Mouse (Mus musculus) lung, postnatal 0 days (tissue): ENCODE results near the gene Sec14l3. TPM values are rescaled to one million over a fixed set of nuclear protein-coding genes. Genes with fewer than 3 reads are reported as not detected.

Source experiments
- ATAC-seq: fragments of 200-750 bp; cut with Nextera tagmentation; 2 replicates; pipeline ENCODE4 v1.8.0; 2017; ENCODE audit warnings: moderate library complexity
- DNase-seq: peaks from one replicate; pipeline ENCODE4 v3.0.0-alpha.2; 2016; ENCODE audit warnings: low spot score
- H3K27ac ChIP-seq: fragments of 300-500 bp; sonication (generic); 2 replicates; pipeline ENCODE4 v1.5.1; 2014; ENCODE audit warnings: antibody characterized with exemption, mild to moderate bottlenecking, low read length, mixed read lengths
- H3K27me3 ChIP-seq: fragments of 300-500 bp; sonication (generic); replicated peaks from 2 replicates; pipeline ENCODE4 v1.6.1; 2014; ENCODE audit warnings: low read length, mixed read lengths; ENCODE audit not compliant: insufficient read depth
- H3K36me3 ChIP-seq: fragments of 300-500 bp; sonication (generic); 2 replicates; pipeline ENCODE4 v1.6.1; 2014; ENCODE audit warnings: low read length, mixed read lengths; ENCODE audit not compliant: insufficient read depth
- H3K4me1 ChIP-seq: fragments of 300-500 bp; sonication (generic); 2 replicates; pipeline ENCODE4 v1.6.1; 2014; ENCODE audit warnings: antibody characterized with exemption, low read depth, low read length, mixed read lengths; ENCODE audit not compliant: insufficient read depth
- H3K4me2 ChIP-seq: fragments of 300-500 bp; sonication (generic); replicated peaks from 2 replicates; pipeline ENCODE4 v1.6.1; 2014; ENCODE audit warnings: low read depth, mild to moderate bottlenecking, low read length, moderate library complexity, mixed read lengths
- H3K4me3 ChIP-seq: fragments of 300-500 bp; sonication (generic); 2 replicates; pipeline ENCODE4 v1.5.1; 2014; ENCODE audit warnings: low read depth, low read length
- H3K9ac ChIP-seq: fragments of 300-500 bp; sonication (generic); replicated peaks from 2 replicates; pipeline ENCODE4 v1.6.1; 2014; ENCODE audit warnings: low read depth, mild to moderate bottlenecking
- H3K9me3 ChIP-seq: fragments of 300-500 bp; sonication (generic); 2 replicates; pipeline ENCODE4 v1.6.1; 2016; ENCODE audit warnings: low read length, mixed read lengths
- CTCF ChIP-seq: IDR thresholded peaks from 2 replicates; pipeline ENCODE4 v1.5.1; 2016; ENCODE audit warnings: antibody characterized with exemption, mild to moderate bottlenecking
- EP300 ChIP-seq: IDR thresholded peaks from 2 replicates; pipeline ENCODE4 v1.6.1; 2016; ENCODE audit warnings: antibody characterized with exemption, mild to moderate bottlenecking, control low read depth
- WGBS: fragments of 180-500 bp; shearing (Covaris S2); extraction: QIAGEN DNeasy Blood & Tissue Kit; methylation state at CpG from one replicate; pipeline ENCODE4 v1.1.7; 2014; 5-methylcytosine and 5-hydroxymethylcytosine counted together
- polyA plus RNA-seq: library from polyadenylated mRNA; unstranded; fragments of >200 nt; fragmentation: Nextera tagmentation; extraction: Ambion mirVana; gene quantifications from 2 replicates; pipeline ENCODE4 v1.2.1, GENCODE M21; 2015

Sec14l3 gene
- polyA plus RNA-seq, 1 experiment from 2014 or later = 529 TPM

- H3K36me3 ChIP-seq = no peaks in the 10 kb centered on the region
- ATAC-seq (peak; percentile 37), DNase-seq (no peak)
- no peak overlapping the region for H3K9ac ChIP-seq
- TF ChIP-seq EP300 = no peak
- H3K9me3 ChIP-seq = no peaks in the 10 kb centered on the region; the same call in 1 of the 2 replicates
- H3K4me2 ChIP-seq = no peak overlapping the region
- H3K27me3 ChIP-seq = no peaks in the 10 kb centered on the region
- peaks cover 5% of the 10 kb centered on the region; the same call in 1 of the 2 replicates for H3K4me1 ChIP-seq
- 45% methylated on average over 5 of the region's 5 CpGs for WGBS
- H3K4me3 ChIP-seq = no peak overlapping the region
- peak overlapping the region; percentile 33; the same call in 1 of the 2 replicates for H3K27ac ChIP-seq
These were observed 57.6 kb downstream of the Sec14l3 start for GRCm38 (mm10) chr11:4122226-4122625.

GRCm38 (mm10) chr11:4122742-4123579 lies 58.3 kb downstream of the Sec14l3 start, which contains the start of gene Sec14l2:
Gene Sec14l2, minus strand, starts transcription at chr11:4123415.
- WGBS = 64% methylated on average over 10 of the region's 10 CpGs
- H3K27ac ChIP-seq = peak within 1 kb of the TSS; percentile 47
- H3K36me3 ChIP-seq = no peaks in the 10 kb centered on the region
- DNase-seq (peak; percentile 54), ATAC-seq (peak; percentile 13; the same call in 1 of the 2 replicates)
- H3K9ac ChIP-seq = no peak within 1 kb of the TSS
- no peak for TF ChIP-seq CTCF
- no peak for TF ChIP-seq EP300
- H3K9me3 ChIP-seq = no peaks in the 10 kb centered on the region; the same call in 1 of the 2 replicates
- no peak within 1 kb of the TSS for H3K4me2 ChIP-seq
- H3K27me3 ChIP-seq = no peaks in the 10 kb centered on the region
- no peaks in the 10 kb centered on the region for H3K4me1 ChIP-seq
- H3K4me3 ChIP-seq = no peak within 1 kb of the TSS

DNA sequence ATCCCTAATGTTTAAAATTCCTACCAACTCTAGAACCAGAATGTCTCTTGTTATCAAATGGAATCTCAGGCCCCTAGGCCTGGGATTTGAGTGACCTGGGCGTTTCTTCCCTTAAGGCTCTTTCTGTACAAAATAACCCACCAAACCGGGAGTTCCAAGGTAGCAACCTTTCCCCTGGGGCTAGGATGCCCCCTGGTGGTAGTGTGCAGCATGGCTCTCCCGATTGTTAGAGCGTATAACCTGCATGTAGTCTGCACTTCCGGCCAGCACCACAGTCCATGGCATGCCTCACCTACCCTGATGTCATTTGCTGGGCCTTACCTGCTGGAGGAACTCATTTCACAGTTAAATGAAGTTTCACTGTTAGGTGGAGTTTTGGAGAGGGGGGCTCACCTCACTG lies 59.3 kb downstream of the Sec14l3 start:
- Histone ChIP-seq H3K9ac (no peak overlapping the region), H3K27me3 (no peaks in the 10 kb centered on the region), H3K36me3 (no peaks in the 10 kb centered on the region), H3K4me3 (no peak overlapping the region), H3K9me3 (no peaks in the 10 kb centered on the region; the same call in 1 of the 2 replicates), H3K4me1 (no peaks in the 10 kb centered on the region), H3K27ac (no peak overlapping the region; the same call in 1 of the 2 replicates), H3K4me2 (no peak overlapping the region)
- TF ChIP-seq CTCF (peak; percentile 88), EP300 (no peak)
- WGBS = 63% methylated on average over 5 of the region's 5 CpGs
- DNase-seq (peak; percentile 69), ATAC-seq (peak; percentile 37)

- Histone ChIP-seq H3K27ac (no peak overlapping the region), H3K9me3 (no peaks in the 10 kb centered on the region; the same call in 1 of the 2 replicates), H3K36me3 (no peaks in the 10 kb centered on the region), H3K27me3 (no peaks in the 10 kb centered on the region), H3K4me2 (no peak overlapping the region), H3K4me1 (no peaks in the 10 kb centered on the region), H3K4me3 (no peak overlapping the region), H3K9ac (no peak overlapping the region)
- 85% methylated on average over 1 of the region's 1 CpGs for WGBS
- DNase-seq (no peak), ATAC-seq (no peak)
- no peak for TF ChIP-seq EP300
- peak; percentile 35 for TF ChIP-seq CTCF
These were observed 62.4 kb downstream of the Sec14l3 start for GRCm38 (mm10) chr11:4127059-4127458.

Other genes starting within 250 kb of the Sec14l3 start
- gene Osbp2, start 200.9 kb upstream of the Sec14l3 start, polyA plus RNA-seq = 0.11 and 0.17 TPM in 2 replicates
- gene 4921536K21Rik, start 169.7 kb upstream of the Sec14l3 start, polyA plus RNA-seq = 0.23 and 0.31 TPM in 2 replicates
- 8.3 and 9.3 TPM in 2 replicates for gene Dusp18, start 169.6 kb upstream of the Sec14l3 start, polyA plus RNA-seq
- gene Slc35e4, start 150.2 kb upstream of the Sec14l3 start, polyA plus RNA-seq = 8.6 and 10.3 TPM in 2 replicates
- gene Tcn2, start 132.7 kb upstream of the Sec14l3 start, polyA plus RNA-seq = 152 and 170 TPM in 2 replicates
- gene Pes1, start 100.9 kb upstream of the Sec14l3 start, polyA plus RNA-seq = 34.2 and 38.3 TPM in 2 replicates
- gene 4930556J24Rik, start 88.1 kb upstream of the Sec14l3 start, polyA plus RNA-seq = not detected in 2 replicates
- 20.5 and 21.1 TPM in 2 replicates for gene Gal3st1, start 81.2 kb upstream of the Sec14l3 start, polyA plus RNA-seq
- 28.0 and 35.9 TPM in 2 replicates for gene Sec14l4, start 33.4 kb upstream of the Sec14l3 start, polyA plus RNA-seq
- 6.4 and 6.5 TPM in 2 replicates for gene Mtfp1, start 30.6 kb downstream of the Sec14l3 start, polyA plus RNA-seq
- gene Sec14l2, start 58.6 kb downstream of the Sec14l3 start, polyA plus RNA-seq = 6.5 and 7.6 TPM in 2 replicates
- 57.8 and 59.0 TPM in 2 replicates for gene Rnf215, start 70.4 kb downstream of the Sec14l3 start, polyA plus RNA-seq
- 7.3 and 8.2 TPM in 2 replicates for gene Ccdc157, start 95.5 kb downstream of the Sec14l3 start, polyA plus RNA-seq
- 12.6 and 13.4 TPM in 2 replicates for gene Sf3a1, start 95.5 kb downstream of the Sec14l3 start, polyA plus RNA-seq
- 41.7 and 43.8 TPM in 2 replicates for gene Tbc1d10a, start 121.9 kb downstream of the Sec14l3 start, polyA plus RNA-seq
- gene Castor1, start 153.4 kb downstream of the Sec14l3 start, polyA plus RNA-seq = 16.5 and 17.8 TPM in 2 replicates
- 0.69 and 1.3 TPM in 2 replicates for gene Osm, start 171.6 kb downstream of the Sec14l3 start, polyA plus RNA-seq
- gene Lif, start 192.7 kb downstream of the Sec14l3 start, polyA plus RNA-seq = 0.57 and 0.94 TPM in 2 replicates